Mouse (Mus musculus) ZHBTc4 (cell line): Measurements from ENCODE around the gene Micu2.
"Not testable (repeated sequence)": the region's sequence is repeated elsewhere in the genome, so short reads cannot be mapped to it uniquely, and the experiment has no call there.

Experiments used
- DNase-seq: peaks from one replicate; pipeline ENCODE4 v3.0.0-alpha.2; 2011; ENCODE audit warnings: low read depth, low spot score

Micu2 gene

GRCm38 (mm10) chr14:57961861-57962260 lies 37.2 kb downstream of the Micu2 start:
- peak; percentile 55 for DNase-seq

DNA sequence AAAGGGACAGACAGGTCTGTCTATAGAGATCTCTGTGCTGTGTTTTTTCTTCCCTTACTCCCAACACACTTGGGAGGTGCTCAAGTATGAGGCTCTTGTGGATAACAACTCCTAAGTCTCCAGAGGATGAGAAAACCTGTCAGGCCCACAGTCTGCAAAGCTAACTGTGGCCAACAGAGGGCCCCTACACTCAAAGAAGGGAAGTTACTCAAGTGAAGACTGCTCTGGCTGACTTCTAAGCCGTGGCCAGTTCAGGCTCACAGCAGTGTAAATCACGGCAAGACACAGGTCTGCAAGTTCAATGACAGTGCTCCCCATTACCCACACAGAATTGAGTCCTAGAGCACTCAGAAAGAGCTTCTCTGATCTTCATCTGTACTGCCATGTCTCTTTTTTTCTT lies 48.0 kb downstream of the Micu2 start:
- peak; percentile 56 for DNase-seq

DNA sequence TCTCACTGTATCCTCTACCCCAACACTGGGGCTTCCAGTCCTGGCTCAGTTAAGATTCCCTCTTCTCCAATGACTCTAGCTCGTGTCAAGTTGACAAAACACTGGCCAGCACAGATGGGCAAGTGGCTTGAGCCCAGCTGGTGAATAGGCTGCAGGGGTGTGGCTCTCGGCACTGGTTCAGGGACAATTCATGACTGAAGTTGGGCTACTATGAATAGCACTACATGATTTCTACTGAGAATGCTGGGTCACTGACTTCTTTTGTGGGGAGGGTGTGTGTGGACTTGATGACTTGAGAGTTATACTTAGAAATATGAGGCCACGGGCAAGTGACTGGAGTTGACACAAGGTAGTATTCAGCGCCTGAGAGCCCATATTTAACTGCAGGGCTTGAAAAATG lies 53.2 kb downstream of the Micu2 start:
- DNase-seq = no peak

DNA sequence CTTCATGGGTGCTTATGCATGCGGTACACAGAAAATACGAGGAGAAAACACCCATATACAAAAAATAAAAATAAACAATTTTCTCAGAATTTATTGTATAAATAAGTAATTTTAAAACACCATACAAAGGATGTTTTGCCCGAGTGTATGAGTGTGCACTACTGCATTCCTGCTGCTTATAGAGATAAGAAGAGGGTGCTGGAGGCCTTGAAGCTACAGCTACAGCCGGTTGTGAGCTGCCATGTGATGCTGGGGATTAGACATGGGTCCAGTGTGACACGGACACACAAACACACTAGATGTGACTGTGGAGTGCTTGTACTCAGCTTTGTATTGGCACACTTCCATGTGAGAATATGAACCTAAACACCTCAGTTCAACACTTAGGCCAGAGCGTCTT lies 61.8 kb downstream of the Micu2 start:
- no peak for DNase-seq

DNA sequence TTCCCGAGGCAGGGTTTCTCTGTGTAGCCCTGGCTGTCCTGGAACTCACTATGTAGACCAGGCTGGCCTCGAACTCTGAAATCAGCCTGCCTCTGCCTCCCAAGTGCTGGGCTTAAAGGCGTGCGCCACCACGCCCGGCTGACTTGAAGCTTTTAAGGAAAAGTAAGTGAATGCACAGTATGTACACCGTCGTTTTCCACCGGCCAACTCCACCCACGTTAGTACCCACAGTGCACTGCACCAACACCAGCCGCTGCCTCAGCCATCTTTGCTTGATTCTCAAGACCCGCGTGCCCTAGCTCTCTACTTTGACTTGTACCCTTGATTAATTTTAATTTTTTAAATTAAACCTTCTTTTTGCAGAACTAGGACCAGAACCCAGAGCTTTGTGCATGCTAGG lies 64.4 kb downstream of the Micu2 start:
- peak; percentile 75 for DNase-seq

DNA sequence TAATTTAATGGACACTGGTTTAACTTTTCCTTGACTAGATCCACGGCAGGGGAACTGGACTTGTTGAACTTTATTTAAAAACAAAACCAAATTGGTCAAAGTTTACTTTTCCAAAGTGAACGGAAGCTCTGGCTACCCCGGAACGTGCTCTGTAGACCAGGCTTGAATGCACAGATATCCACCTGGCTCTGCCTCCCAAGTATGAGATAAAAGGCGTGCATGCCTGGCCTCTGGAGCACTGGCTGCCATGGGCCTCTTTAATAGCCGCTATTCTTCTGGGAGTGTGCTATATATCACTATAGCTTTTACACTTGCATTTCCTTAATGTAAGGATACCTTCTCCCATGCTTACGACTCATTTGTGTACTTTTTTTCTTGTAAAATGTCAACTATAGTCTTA lies 65.5 kb downstream of the Micu2 start:
- no peak for DNase-seq

- no peak for DNase-seq
These were observed 66.1 kb downstream of the Micu2 start for GRCm38 (mm10) chr14:57932881-57933443.

GRCm38 (mm10) chr14:57921428-57922131 lies 77.5 kb downstream of the Micu2 start:
- peak; percentile 31 for DNase-seq

DNA sequence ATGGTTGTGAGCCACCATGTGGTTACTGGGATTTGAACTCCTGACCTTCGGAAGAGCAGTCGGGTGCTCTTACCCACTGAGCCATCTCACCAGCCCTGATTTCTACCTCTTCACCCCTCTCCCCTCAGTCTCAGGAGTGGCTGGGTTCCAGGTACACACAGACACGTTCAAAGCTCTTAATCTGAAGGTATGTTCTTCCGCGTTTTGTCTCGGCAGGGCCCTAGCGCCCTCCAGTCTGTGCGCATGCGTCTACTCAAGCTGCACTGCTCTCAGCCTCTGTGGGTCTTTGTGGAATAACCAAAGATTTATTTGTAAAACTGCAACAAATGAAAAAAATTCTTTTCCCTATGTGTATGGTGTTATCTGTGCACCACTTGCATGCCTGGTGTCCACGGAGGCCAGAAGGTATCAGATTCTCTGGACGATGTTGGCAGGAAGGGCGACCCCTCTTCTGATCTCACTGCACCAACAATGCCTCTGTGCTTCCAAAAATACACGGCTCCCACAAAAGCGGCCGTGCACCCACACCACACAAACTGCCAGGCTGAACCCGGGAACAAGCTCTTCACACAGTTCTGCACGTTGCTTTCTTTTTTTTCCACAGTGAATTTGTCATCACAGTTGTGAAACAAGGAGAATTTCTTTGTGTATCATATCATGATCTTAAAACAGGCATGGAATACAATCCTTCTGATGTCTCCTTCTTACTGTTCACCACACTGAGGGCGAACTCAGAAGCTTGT lies 78.3 kb downstream of the Micu2 start:
- peak; percentile 65 for DNase-seq

DNA sequence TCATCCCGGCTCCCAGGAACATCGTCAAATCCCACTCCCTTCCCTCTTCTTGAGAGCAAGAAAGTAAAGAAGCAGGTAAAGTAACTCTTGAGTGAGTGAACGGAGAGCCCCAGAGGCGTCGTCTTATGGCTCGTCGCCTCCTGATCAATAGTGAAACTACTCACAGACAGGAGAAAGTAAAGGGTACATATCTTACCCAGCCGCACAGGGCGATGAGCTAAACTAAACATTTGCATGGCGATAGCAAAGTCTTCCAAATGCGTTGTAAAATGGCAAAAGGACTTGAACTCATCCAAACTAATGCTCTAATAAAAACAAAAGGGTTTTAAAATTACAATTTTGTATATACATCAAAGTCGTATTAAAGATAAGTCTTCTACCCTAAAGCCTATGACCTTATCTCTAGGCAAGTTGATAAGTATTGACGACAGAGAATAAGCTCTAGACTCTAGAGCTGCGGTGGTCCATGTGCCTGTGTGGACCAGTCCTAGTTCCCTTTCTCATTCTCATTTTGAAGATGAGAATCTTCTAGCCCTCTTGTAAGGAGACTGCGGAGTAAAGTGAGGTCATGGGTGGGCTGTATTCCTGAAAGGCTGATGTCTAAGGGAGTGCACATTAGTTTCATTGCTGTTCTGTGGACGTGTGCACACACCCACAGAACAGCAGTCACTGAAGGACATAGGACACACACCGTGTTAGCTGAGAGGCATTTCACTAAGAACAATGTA lies 79.8 kb downstream of the Micu2 start:
- DNase-seq = no peak

- DNase-seq = peak; percentile 76
These were observed 83.7 kb downstream of the Micu2 start for GRCm38 (mm10) chr14:57915341-57915740.

DNA sequence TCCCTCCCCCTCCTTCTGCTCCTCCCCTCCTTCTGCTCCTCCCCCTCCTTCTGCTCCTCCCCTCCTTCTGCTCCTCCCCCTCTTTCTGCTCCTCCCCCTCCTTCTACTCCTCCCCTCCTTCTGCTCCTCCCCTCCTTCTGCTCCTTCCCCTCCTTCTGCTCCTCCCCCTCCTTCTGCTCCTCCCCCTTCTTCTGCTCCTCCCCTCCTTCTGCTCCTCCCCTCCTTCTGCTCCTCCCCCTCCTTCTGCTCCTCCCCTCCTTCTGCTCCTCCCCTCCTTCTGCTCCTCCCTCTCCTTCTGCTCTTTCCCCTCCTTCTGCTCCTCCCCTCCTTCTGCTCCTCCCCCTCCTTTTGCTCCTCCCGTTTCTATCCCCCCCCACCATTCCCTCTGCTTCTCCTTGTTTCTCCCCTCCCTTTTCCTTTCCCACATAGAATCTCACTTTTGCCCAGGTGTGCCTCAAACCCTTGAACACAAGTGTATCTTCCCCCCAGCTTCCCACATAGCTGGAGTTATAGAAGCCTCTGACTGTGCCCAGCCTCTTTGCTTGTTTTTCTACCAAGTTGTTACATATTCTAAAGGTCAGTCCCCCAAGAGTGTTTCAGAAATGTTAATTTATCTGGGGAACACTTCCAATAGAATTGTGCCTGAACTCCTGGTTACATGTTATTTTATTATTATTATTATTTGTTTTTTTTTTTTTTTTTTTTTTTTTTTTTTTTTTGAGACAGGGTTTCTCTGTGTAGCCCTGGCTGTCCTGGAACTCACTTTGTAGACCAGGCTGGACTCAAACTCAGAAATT lies 86.7 kb downstream of the Micu2 start:
- peak; percentile 75 for DNase-seq

DNA sequence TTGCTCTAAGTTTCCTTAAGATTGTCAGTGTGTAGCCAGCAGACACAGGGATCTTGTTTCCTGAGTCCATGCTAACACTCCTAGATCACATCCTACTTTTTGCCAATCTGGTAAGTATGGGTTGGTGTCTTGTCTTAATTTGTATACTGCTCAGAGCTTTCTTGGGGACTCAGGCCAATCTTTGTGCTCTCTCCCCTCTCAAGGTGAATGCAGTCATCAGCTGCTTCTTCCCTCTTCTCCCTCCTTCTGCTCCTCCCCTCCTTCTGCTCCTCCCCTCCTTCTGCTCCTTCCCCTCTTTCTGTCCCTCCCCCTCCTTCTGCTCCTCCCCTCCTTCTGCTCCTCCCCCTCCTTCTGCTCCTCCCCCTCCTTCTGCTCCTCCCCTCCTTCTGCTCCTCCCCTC lies 87.3 kb downstream of the Micu2 start:
- peak; percentile 60 for DNase-seq

DNA sequence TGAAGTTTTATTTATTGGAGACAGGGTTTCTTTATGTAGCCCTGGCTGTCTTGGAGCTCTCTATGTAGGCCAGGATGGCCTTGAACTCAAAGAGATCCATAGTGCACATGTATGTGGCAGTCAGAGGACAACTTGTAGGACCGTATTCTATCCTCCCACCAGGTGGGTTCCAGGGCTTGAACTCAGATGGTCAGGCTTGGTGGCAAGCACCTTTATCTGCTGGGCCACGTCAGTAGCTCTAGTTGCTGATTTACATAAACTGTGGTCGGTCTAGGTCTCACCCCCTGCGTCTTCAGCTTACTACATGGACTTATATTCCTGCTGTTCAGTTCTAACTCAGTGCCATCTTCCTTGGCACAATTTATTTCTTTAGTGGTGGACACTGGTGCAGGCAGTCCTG lies 87.7 kb downstream of the Micu2 start:
- no peak for DNase-seq

DNA sequence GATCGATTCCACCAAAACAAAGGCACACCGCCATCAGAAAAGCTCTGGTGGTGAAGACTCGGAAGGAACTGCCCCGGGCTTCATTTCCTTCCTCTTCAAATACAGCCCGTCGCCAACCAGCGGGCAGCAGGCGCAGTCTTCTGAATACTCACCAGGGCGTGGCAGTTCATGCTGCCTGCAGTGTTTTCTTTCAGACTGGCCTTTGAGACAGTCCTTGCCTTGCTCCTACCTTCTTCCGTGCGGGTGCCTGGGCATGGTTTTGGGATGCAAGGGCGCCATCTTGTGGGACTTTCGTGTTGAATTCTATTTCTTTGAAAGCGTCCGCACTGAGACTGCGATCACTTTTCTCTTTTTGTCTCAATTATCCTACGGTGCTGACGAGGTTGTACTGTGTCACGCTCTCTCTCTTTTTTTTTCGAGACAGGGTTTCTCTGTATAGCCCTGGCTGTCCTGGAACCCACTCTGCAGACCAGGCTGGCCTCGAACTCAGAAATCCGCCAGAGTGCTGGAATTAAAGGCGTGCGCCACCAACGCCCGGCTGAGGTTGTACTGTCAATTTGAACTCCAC lies 88.5 kb downstream of the Micu2 start:
- peak; percentile 93 for DNase-seq

- no peak for DNase-seq
These were observed 89.8 kb downstream of the Micu2 start for GRCm38 (mm10) chr14:57909297-57909696.

- peak; percentile 87 for DNase-seq
These were observed 90.6 kb downstream of the Micu2 start for GRCm38 (mm10) chr14:57908431-57908830.

- DNase-seq = no peak
These were observed 97.1 kb downstream of the Micu2 start for GRCm38 (mm10) chr14:57901998-57902397.

GRCm38 (mm10) chr14:57896882-57897281 lies 102.2 kb downstream of the Micu2 start:
- DNase-seq = peak; percentile 44

DNA sequence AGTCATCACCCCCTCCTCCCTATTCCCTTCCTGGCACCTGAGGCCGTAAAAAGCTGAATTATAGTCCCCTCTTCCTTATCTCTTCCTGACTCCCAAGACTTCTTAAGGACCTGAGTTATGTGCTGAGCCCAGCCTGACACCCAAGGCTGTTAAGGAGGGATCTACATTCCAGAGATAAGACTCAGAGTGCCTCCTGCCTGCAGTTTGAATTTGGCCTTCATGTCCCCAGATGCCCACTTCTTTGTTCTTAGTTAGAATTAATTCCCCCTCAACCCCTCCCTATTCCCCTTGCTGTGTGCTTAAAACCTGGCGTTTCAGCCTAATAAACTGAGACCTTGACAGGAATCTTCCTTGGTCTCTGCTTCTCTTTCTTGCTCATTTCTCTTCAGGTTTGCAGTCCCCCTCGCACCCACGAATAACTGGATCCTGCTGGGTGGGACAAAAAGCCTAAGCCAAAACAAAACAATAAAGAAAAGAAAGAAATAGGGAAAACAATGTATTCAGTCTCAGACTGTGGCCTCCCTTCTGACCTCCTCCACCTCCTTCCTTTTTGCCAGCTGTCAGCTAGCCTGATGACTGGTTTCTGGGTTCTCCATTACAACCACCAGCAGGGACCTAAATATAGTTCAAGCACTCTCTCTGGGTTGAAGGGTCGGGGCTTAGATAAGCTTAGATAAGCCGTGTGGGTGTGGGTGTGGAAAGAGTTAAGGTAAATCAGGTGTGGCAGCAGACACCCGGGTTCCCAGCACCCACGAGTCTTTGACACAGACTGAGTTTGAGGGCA lies 102.8 kb downstream of the Micu2 start:
- not testable (repeated sequence) for DNase-seq
